Mouse (Mus musculus) kidney, adult 9 months (tissue): Measurements from ENCODE around the gene Pmm1.
"Not testable (repeated sequence)": the region's sequence is repeated elsewhere in the genome, so short reads cannot be mapped to it uniquely, and the experiment has no call there.

Source experiments
- DNase-seq: peaks from one replicate; pipeline ENCODE4 v3.0.0; 2022

The Pmm1 gene

GRCm38 (mm10) chr15:81960171-81961077 lies at the start of gene Pmm1:
Gene Pmm1, minus strand, starts transcription at chr15:81960930.
- peak; percentile 99 for DNase-seq

- no peak for DNase-seq
Observed at GRCm38 (mm10) chr15:82004257-82004656, 43.5 kb upstream of the Pmm1 start.

- no peak for DNase-seq
Observed at GRCm38 (mm10) chr15:81993992-81994391, 33.3 kb upstream of the Pmm1 start.

GRCm38 (mm10) chr15:81990549-81990948 lies 29.8 kb upstream of the Pmm1 start:
- DNase-seq: no peak

- peak; percentile 92 for DNase-seq
Observed at GRCm38 (mm10) chr15:81989371-81990062, 28.8 kb upstream of the Pmm1 start.

- DNase-seq: no peak
Observed at GRCm38 (mm10) chr15:81987646-81988045, 26.9 kb upstream of the Pmm1 start, which contains the start of gene Xrcc6. Gene Xrcc6, plus strand, starts transcription at chr15:81987835.

- DNase-seq: no peak
Observed at GRCm38 (mm10) chr15:81985267-81986161, 24.8 kb upstream of the Pmm1 start.

GRCm38 (mm10) chr15:81982173-81982572 lies 21.4 kb upstream of the Pmm1 start:
- peak; percentile 37 for DNase-seq

- no peak for DNase-seq
Observed at GRCm38 (mm10) chr15:81980321-81980720, 19.6 kb upstream of the Pmm1 start, which contains the start of gene 1700029P11Rik. Gene 1700029P11Rik, plus strand, starts transcription at chr15:81980540.

- not testable (repeated sequence) for DNase-seq
Observed at GRCm38 (mm10) chr15:81975156-81975555, 14.4 kb upstream of the Pmm1 start.

- not testable (repeated sequence) for DNase-seq
Observed at GRCm38 (mm10) chr15:81970498-81970897, 9.8 kb upstream of the Pmm1 start.

- DNase-seq: not testable (repeated sequence)
Observed at GRCm38 (mm10) chr15:81969635-81970034, 8.9 kb upstream of the Pmm1 start.

- DNase-seq: peak; percentile 59
Observed at GRCm38 (mm10) chr15:81969173-81969572, 8.4 kb upstream of the Pmm1 start.

GRCm38 (mm10) chr15:81968447-81968846 lies 7.7 kb upstream of the Pmm1 start:
- no peak for DNase-seq

GRCm38 (mm10) chr15:81967821-81968220 lies 7.1 kb upstream of the Pmm1 start:
- no peak for DNase-seq

GRCm38 (mm10) chr15:81966062-81966829 lies 5.5 kb upstream of the Pmm1 start:
- no peak for DNase-seq

- DNase-seq: no peak
Observed at GRCm38 (mm10) chr15:81964980-81965545, 4.3 kb upstream of the Pmm1 start.

- no peak for DNase-seq
Observed at GRCm38 (mm10) chr15:81964262-81964661, 3.5 kb upstream of the Pmm1 start.

GRCm38 (mm10) chr15:81961078-81961451 lies 335 bp upstream of the Pmm1 start:
- no peak for DNase-seq

- no peak for DNase-seq
Observed at GRCm38 (mm10) chr15:81958906-81959305, 1.8 kb downstream of the Pmm1 start.

- DNase-seq: no peak
Observed at GRCm38 (mm10) chr15:81957598-81957997, 3.1 kb downstream of the Pmm1 start.

- peak; percentile 57 for DNase-seq
Observed at GRCm38 (mm10) chr15:81956457-81956856, 4.3 kb downstream of the Pmm1 start.
